Mouse (Mus musculus) intestine, postnatal 0 days (tissue): Measurements from ENCODE around the gene Pdzd3. TPM values are rescaled to one million over a fixed set of nuclear protein-coding genes. Genes with fewer than 3 reads are reported as not detected.

Experiments used
- ATAC-seq: fragments of 200-750 bp; cut with Nextera tagmentation; 2 replicates; pipeline ENCODE4 v1.8.0; 2017; ENCODE audit warnings: mild to moderate bottlenecking, moderate TSS enrichment, moderate library complexity
- H3K27ac ChIP-seq: fragments of 300-500 bp; sonication (generic); 2 replicates; pipeline ENCODE4 v1.5.1; 2014; ENCODE audit warnings: mild to moderate bottlenecking, low read depth, low read length, moderate library complexity
- H3K27me3 ChIP-seq: fragments of 300-500 bp; sonication (generic); replicated peaks from 2 replicates; pipeline ENCODE4 v1.6.1; 2014; ENCODE audit warnings: low read length, mixed read lengths; ENCODE audit not compliant: control insufficient read depth, insufficient read depth
- H3K36me3 ChIP-seq: fragments of 300-500 bp; sonication (generic); 2 replicates; pipeline ENCODE4 v1.6.1; 2014; ENCODE audit warnings: mild to moderate bottlenecking, moderate library complexity; ENCODE audit not compliant: control insufficient read depth, insufficient read depth
- H3K4me1 ChIP-seq: fragments of 300-500 bp; sonication (generic); replicated peaks from 2 replicates; pipeline ENCODE4 v1.6.1; 2014; ENCODE audit warnings: antibody characterized with exemption, low read length, mixed read lengths; ENCODE audit not compliant: control insufficient read depth, insufficient read depth
- H3K4me2 ChIP-seq: fragments of 300-500 bp; sonication (generic); replicated peaks from 2 replicates; pipeline ENCODE4 v1.6.1; 2014; ENCODE audit warnings: low read depth, mild to moderate bottlenecking, moderate library complexity
- H3K4me3 ChIP-seq: fragments of 300-500 bp; sonication (generic); 2 replicates; pipeline ENCODE4 v1.5.1; 2014; ENCODE audit warnings: low read depth, low read length
- H3K9ac ChIP-seq: fragments of 300-500 bp; sonication (generic); 2 replicates; pipeline ENCODE4 v1.6.1; 2014; ENCODE audit warnings: mild to moderate bottlenecking, low read depth, low read length
- H3K9me3 ChIP-seq: fragments of 300-500 bp; sonication (generic); 2 replicates; pipeline ENCODE4 v1.6.1; 2016; ENCODE audit warnings: mixed run types; ENCODE audit not compliant: control insufficient read depth
- CTCF ChIP-seq: sonication (generic); IDR thresholded peaks from 2 replicates; pipeline ENCODE4 v1.5.1; 2016; ENCODE audit warnings: low read depth, mild to moderate bottlenecking, control low read depth, antibody characterized with exemption, moderate library complexity
- WGBS: fragments of 180-500 bp; shearing (Covaris S2); extraction: QIAGEN DNeasy Blood & Tissue Kit; methylation state at CpG from one replicate; pipeline ENCODE4 v1.1.7; 2014; 5-methylcytosine and 5-hydroxymethylcytosine counted together
- polyA plus RNA-seq: library from polyadenylated mRNA; unstranded; fragments of >200 nt; fragmentation: Nextera tagmentation; extraction: Ambion mirVana; gene quantifications from 2 replicates; pipeline ENCODE4 v1.2.1, GENCODE M21; 2015

Pdzd3 gene
- polyA plus RNA-seq, 1 experiment from 2014 or later, result 37.0 TPM

DNA sequence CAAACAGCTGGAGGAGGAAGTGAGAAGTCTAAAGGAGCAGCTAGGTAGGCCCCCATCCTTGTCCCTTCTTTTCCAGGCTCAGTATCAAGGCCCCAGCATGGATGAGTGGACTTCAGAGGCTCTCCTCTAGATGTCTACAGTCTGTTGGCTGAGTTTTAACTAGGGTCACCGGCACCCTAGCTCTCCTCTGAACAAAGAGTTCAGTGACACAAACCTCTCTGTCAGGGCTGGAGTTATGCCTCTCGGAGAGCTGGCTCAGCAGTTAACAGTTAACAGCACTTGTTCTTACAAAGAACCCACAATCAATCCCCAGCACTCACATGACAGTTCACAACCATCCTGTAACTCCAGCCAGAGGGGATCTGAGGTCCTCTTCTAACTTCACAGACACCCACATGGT lies 7.7 kb downstream of the Pdzd3 start:
- Histone ChIP-seq H3K4me1 (no peaks in the 10 kb centered on the region), H3K9ac (no peak overlapping the region), H3K4me3 (no peak overlapping the region), H3K27me3 (no peaks in the 10 kb centered on the region), H3K27ac (no peak overlapping the region), H3K9me3 (no peaks in the 10 kb centered on the region), H3K36me3 (no peaks in the 10 kb centered on the region), H3K4me2 (no peak overlapping the region)
- no peak for TF ChIP-seq CTCF
- ATAC-seq, result no peak
- WGBS, result 55% methylated on average over 2 of the region's 2 CpGs

DNA sequence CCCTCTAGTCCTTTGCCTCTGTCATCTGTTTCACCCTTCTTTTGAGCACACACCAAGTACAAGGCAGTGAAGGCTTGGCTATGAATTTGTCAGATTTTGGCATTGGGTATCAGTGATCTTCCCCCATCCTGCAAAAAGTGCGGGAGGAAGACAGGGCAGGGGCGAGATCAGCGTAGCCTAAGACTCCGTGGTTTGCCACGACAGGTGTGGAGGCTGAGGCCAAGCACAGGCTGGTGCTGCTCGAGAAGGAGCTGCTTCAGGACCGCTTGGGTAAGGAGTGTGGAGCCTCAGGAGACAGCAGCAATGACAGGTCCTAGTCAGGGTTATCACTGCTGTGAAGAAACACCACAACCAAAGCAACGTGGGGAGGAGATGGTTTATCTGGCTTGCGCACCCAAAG lies 9.9 kb downstream of the Pdzd3 start:
- H3K4me1 ChIP-seq, result no peaks in the 10 kb centered on the region
- no peak for TF ChIP-seq CTCF
- WGBS, result 62% methylated on average over 9 of the region's 9 CpGs
- no peak for ATAC-seq
- no peaks in the 10 kb centered on the region for H3K36me3 ChIP-seq
- H3K27me3 ChIP-seq, result no peaks in the 10 kb centered on the region
- H3K9ac ChIP-seq, result no peak overlapping the region
- H3K4me3 ChIP-seq, result no peak overlapping the region
- H3K4me2 ChIP-seq, result no peak overlapping the region
- H3K9me3 ChIP-seq, result no peaks in the 10 kb centered on the region
- no peak overlapping the region for H3K27ac ChIP-seq

DNA sequence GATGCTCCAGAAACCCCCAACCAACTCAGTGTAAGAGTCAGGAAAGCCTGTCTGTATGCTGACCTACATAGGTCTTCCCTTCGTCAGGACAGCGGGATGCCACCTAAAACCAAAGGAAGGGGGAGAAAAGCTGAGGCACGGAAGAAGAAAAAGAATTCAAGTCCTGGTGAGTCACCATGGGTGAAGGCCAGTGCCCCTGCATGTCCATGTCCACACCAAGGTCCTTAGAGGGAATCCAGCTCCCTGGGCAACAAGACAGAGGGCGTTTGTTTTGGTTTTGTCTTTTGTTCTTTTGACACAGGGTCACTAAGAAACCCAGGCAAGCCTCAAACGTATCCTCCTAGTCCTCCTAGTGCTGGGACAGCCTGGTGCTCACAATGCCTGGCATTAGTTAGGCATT lies 10.4 kb downstream of the Pdzd3 start:
- no peak for TF ChIP-seq CTCF
- 68% methylated on average over 5 of the region's 5 CpGs for WGBS
- no peak for ATAC-seq
- Histone ChIP-seq H3K9ac (no peak overlapping the region), H3K36me3 (no peaks in the 10 kb centered on the region), H3K4me2 (no peak overlapping the region), H3K4me1 (no peaks in the 10 kb centered on the region), H3K27me3 (no peaks in the 10 kb centered on the region), H3K4me3 (no peak overlapping the region), H3K27ac (no peak overlapping the region), H3K9me3 (no peaks in the 10 kb centered on the region)

DNA sequence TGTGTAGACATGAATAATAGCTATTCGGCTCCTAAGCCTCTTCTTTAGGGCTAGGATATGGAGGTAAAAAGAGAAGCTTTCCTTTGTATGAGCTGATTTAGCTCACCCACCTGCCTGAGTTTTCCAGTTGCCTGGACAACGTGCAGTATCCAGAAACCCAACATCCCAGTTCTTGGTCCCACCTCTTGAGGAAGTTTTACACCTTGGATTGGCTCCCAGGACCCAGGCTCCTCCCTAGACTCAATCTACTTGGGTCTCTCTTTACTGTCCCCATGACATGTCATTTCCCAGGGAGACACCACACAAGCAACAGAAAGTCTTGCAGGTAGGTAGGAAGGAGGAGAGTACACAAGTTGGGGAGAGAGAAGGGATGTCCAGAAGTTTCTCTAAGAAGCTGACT lies 10.9 kb downstream of the Pdzd3 start, which contains the start of gene Ccdc153:
Gene Ccdc153 (plus strand): TSS at position 278 of the 400 bp plus-strand sequence.
- no peak for ATAC-seq
- Histone ChIP-seq H3K4me3 (no peak within 1 kb of the TSS), H3K4me1 (no peaks in the 10 kb centered on the region), H3K27ac (no peak within 1 kb of the TSS), H3K27me3 (no peaks in the 10 kb centered on the region), H3K4me2 (no peak within 1 kb of the TSS), H3K9ac (no peak within 1 kb of the TSS), H3K36me3 (no peaks in the 10 kb centered on the region), H3K9me3 (no peaks in the 10 kb centered on the region)
- WGBS, result 53% methylated on average over 2 of the region's 2 CpGs
- TF ChIP-seq CTCF, result no peak

DNA sequence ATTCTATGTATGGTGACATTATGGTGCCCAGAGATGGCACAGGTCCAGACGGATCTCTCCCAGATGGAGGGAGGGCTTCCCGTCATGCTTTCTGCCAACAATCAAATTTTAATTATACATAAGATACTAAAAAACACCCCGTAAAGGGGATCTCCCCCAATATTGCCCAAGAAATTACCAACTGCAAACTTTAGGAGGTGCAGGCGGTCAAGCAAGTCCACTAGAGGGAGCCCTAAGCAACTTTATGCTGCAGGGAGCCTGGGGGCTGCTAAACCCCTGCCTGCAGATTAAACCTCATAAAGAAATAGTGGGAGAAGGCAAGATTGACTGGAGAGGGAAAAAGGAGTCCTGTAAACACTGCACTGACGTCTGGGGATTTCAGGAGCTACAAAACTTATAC lies 11.8 kb downstream of the Pdzd3 start:
- H3K27me3 ChIP-seq, result no peaks in the 10 kb centered on the region
- H3K27ac ChIP-seq, result no peak overlapping the region
- H3K4me2 ChIP-seq, result no peak overlapping the region
- H3K4me3 ChIP-seq, result no peak overlapping the region
- H3K4me1 ChIP-seq, result no peaks in the 10 kb centered on the region
- TF ChIP-seq CTCF, result peak; percentile 83
- WGBS, result 7% methylated on average over 5 of the region's 5 CpGs
- no peaks in the 10 kb centered on the region for H3K36me3 ChIP-seq
- ATAC-seq, result no peak
- H3K9me3 ChIP-seq, result no peaks in the 10 kb centered on the region
- no peak overlapping the region for H3K9ac ChIP-seq

DNA sequence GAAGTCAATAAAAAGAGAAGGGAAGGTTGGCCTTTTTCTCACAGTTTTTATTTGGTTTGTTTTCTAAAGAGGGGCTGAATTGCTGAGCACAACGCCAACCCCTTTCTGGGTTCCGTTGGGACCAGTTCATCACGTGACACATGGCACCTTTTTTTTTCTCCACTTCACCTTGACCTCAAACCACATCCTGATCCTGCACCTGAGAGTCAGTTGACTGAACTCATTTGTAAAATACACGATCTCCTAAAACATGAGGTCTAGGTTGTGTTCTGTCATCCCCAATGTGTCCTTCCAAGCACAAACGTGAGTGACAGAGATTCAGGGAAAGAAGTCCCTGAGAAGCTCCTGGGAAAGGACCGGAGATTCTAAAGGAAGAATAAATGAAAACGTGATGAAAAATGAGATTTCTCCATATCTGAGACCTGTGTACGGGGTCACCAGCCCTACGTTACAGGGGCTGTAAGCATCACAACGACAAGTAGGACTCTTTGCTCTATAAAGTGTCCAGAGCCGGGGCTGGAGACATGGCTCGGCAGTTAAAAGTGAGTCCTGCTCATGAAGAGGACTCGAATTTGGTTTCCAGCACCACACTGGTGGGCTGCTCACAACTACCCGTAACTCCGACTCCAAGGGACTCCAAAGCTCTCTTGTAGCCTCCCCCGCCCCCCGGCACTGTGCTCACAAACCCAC lies 12.6 kb downstream of the Pdzd3 start:
- ATAC-seq, result no peak
- Histone ChIP-seq H3K27me3 (no peaks in the 10 kb centered on the region), H3K4me3 (no peak overlapping the region), H3K9me3 (no peaks in the 10 kb centered on the region), H3K4me2 (no peak overlapping the region), H3K9ac (no peak overlapping the region), H3K36me3 (no peaks in the 10 kb centered on the region), H3K4me1 (no peaks in the 10 kb centered on the region), H3K27ac (no peak overlapping the region)
- WGBS, result 79% methylated on average over 17 of the region's 17 CpGs
- no peak for TF ChIP-seq CTCF

DNA sequence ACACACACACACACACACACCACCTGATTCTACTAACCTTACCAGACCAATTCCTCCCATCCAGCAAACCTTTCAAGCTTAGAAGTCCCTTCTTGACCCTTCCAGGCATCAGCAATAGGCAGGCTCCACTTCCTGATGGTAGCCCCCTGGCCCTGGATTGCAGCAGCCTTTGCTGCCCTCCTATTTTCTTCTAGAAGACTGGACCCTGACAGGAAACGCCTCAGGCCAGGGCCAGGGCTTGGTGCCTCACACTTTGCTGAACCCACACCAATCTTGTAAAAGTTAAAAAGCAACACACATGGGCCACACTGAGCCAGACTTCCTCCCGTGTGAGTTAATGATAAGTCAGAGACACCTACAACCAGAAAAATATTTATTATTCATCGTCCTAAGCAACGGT lies 14.1 kb downstream of the Pdzd3 start:
- Histone ChIP-seq H3K4me1 (no peaks in the 10 kb centered on the region), H3K36me3 (no peaks in the 10 kb centered on the region), H3K27me3 (no peaks in the 10 kb centered on the region), H3K4me2 (no peak overlapping the region), H3K27ac (no peak overlapping the region), H3K9me3 (no peaks in the 10 kb centered on the region), H3K9ac (no peak overlapping the region), H3K4me3 (no peak overlapping the region)
- no peak for ATAC-seq
- 59% methylated on average over 4 of the region's 4 CpGs for WGBS
- no peak for TF ChIP-seq CTCF
